Mouse (Mus musculus): Measurements from ENCODE around the gene Cys1.

GRCm38 (mm10) chr12:24651063-24651557 is 30.5 kb downstream of the Cys1 start, which contains the start of gene Klf11:
- TF ChIP-seq CTCF (conservative IDR thresholded peaks at IDR 0.05; ENCODE audit: low read length), result no peak
- TF ChIP-seq POU5F1 (IDR thresholded peaks at IDR 0.05; ENCODE audit: borderline replicate concordance, low read length), result no peak
